In the genomic region with DNA sequence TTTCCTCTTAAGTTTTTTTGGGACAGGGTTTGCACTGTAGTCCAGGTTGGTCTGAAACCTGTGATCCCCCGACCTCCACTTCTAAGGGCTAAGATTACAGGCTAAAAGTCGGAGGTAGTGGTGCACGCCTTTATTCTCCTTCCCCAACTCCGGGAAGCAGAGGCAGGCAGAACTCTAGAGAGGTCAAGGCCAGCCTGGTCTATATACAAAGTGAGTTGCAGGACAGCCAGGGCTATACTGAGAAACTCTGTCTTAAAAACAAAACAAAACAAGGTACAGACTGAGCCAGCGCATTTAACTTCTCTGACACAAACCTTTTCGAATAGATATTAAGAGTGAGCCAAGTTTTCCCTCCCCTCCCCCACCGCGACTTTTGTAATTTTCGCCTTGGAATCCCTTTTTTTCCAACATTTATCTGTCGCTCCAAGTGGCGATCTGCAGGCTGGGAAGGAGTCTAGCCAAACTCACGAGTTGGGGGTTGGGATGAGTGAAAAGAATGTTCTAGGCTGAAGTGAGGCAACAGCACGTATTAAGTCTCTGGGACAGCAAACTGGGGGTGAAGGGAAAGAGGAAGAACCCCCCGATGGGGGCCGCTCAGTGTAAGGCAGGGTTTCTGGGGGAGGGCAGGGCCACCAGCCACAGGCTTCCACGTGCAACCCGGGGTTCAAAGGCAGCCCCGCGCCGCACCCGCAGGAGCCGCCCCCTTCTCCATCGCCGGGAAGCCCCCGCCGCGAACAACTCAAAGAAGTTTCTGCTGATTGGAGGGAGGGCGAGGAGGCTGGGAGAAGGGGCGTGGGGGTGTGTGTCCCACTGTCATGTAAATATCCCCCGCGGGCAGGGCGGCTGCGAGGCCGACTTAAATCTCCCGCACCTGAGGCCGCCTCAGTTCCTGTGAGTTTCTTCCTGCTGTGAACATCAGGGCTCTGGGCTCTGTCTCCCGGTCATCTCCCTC, we compare ENCODE assay signal across 8 mouse cellular contexts. TPM values are rescaled to one million over a fixed set of nuclear protein-coding genes. Genes with fewer than 3 reads are reported as not detected.
DNase-seq lines count a peak whose midpoint lies in the region; ATAC-seq lines count a peak whose summit lies in the region.

No protein-coding gene starts in this region.

- H3K9ac ChIP-seq in embryonic facial prominence, embryonic 15.5 days = peak overlapping the region; percentile 65
- peak overlapping the region; percentile 72 for H3K9ac ChIP-seq in hindbrain, embryonic 11.5 days (ENCODE audit: low read depth, low read length)
- H3K9ac ChIP-seq in limb, embryonic 15.5 days = peak overlapping the region; percentile 41
- peak overlapping the region; percentile 55; the same call in 1 of the 2 replicates for H3K9ac ChIP-seq in midbrain, embryonic 14.5 days (replicated peaks; ENCODE audit: low read length)

- WGBS in embryonic facial prominence, embryonic 15.5 days = 7% methylated on average over 37 of the region's 37 CpGs
- WGBS in hindbrain, embryonic 11.5 days = 10% methylated on average over 31 of the region's 37 CpGs
- WGBS in limb, embryonic 15.5 days = 7% methylated on average over 37 of the region's 37 CpGs
- 9% methylated on average over 37 of the region's 37 CpGs for WGBS in midbrain, embryonic 14.5 days

- H3K4me3 ChIP-seq in embryonic facial prominence, embryonic 15.5 days (replicated peaks) = peak overlapping the region; percentile 64
- peak overlapping the region; percentile 52 for H3K4me3 ChIP-seq in hindbrain, embryonic 11.5 days (ENCODE audit: low read depth, low read length)
- peak overlapping the region; percentile 53 for H3K4me3 ChIP-seq in limb, embryonic 15.5 days
- peak overlapping the region; percentile 47 for H3K4me3 ChIP-seq in midbrain, embryonic 14.5 days (replicated peaks; ENCODE audit: low read depth, low read length)

- H3K9me3 ChIP-seq in embryonic facial prominence, embryonic 15.5 days (replicated peaks) = no peaks in the 10 kb centered on the region
- no peaks in the 10 kb centered on the region for H3K9me3 ChIP-seq in hindbrain, embryonic 11.5 days (ENCODE audit: control insufficient read depth, low read length)
- H3K9me3 ChIP-seq in limb, embryonic 15.5 days = no peaks in the 10 kb centered on the region
- no peaks in the 10 kb centered on the region for H3K9me3 ChIP-seq in midbrain, embryonic 14.5 days (ENCODE audit: control insufficient read depth, low read length)

- peak overlapping the region; percentile 90 for H3K27ac ChIP-seq in embryonic facial prominence, embryonic 15.5 days (replicated peaks)
- peak overlapping the region; percentile 75 for H3K27ac ChIP-seq in hindbrain, embryonic 11.5 days (ENCODE audit: low read depth, low read length)
- H3K27ac ChIP-seq in limb, embryonic 15.5 days = peak overlapping the region; percentile 91
- H3K27ac ChIP-seq in midbrain, embryonic 14.5 days (replicated peaks; ENCODE audit: low read depth, low read length) = peak overlapping the region; percentile 73

- peak; percentile 90 for DNase-seq in WW6 (ENCODE audit: low read depth, low spot score)
- peak; percentile 77 for DNase-seq in hindbrain, embryonic 11.5 days (ENCODE audit: low spot score)
- peak; percentile 73 for DNase-seq in midbrain, embryonic 14.5 days
- DNase-seq in testis, postnatal 14 days (ENCODE audit: low spot score) = peak; percentile 62
- no peak for DNase-seq in layer of hippocampus, adult 18-20 months (ENCODE audit: low spot score in 2 of 2)

- no peaks in the 10 kb centered on the region for H3K36me3 ChIP-seq in embryonic facial prominence, embryonic 15.5 days
- no peaks in the 10 kb centered on the region for H3K36me3 ChIP-seq in hindbrain, embryonic 11.5 days (ENCODE audit: control insufficient read depth, insufficient read depth, low read length)
- no peaks in the 10 kb centered on the region for H3K36me3 ChIP-seq in limb, embryonic 15.5 days
- no peaks in the 10 kb centered on the region for H3K36me3 ChIP-seq in midbrain, embryonic 14.5 days (ENCODE audit: control insufficient read depth, insufficient read depth, low read length)

- no peaks in the 10 kb centered on the region for H3K27me3 ChIP-seq in embryonic facial prominence, embryonic 15.5 days
- H3K27me3 ChIP-seq in hindbrain, embryonic 11.5 days (ENCODE audit: control insufficient read depth, insufficient read depth, low read length) = no peaks in the 10 kb centered on the region
- H3K27me3 ChIP-seq in limb, embryonic 15.5 days = no peaks in the 10 kb centered on the region
- no peaks in the 10 kb centered on the region for H3K27me3 ChIP-seq in midbrain, embryonic 14.5 days (ENCODE audit: control insufficient read depth, insufficient read depth, low read length)

- peak overlapping the region; percentile 86 for H3K4me2 ChIP-seq in embryonic facial prominence, embryonic 15.5 days (replicated peaks)
- H3K4me2 ChIP-seq in hindbrain, embryonic 11.5 days (replicated peaks; ENCODE audit: low read depth, low read length) = peak overlapping the region; percentile 73
- H3K4me2 ChIP-seq in limb, embryonic 15.5 days = peak overlapping the region; percentile 85
- H3K4me2 ChIP-seq in midbrain, embryonic 14.5 days (ENCODE audit: low read length) = peak overlapping the region; percentile 90

- peaks cover 35% of the 10 kb centered on the region for H3K4me1 ChIP-seq in embryonic facial prominence, embryonic 15.5 days
- H3K4me1 ChIP-seq in hindbrain, embryonic 11.5 days (replicated peaks; ENCODE audit: control insufficient read depth, insufficient read depth, low read length) = peaks cover 2% of the 10 kb centered on the region; the same call in 1 of the 2 replicates
- peaks cover 34% of the 10 kb centered on the region for H3K4me1 ChIP-seq in limb, embryonic 15.5 days
- peaks cover 23% of the 10 kb centered on the region for H3K4me1 ChIP-seq in midbrain, embryonic 14.5 days (ENCODE audit: control insufficient read depth, insufficient read depth, low read length)

- peak; percentile 19 for ATAC-seq in CD4-positive, CD25-positive, alpha-beta regulatory T cell, adult 4 months
- 0 out of 2 replicates have a peak, but pooled peaks have one; percentile 5 for ATAC-seq in embryonic facial prominence, embryonic 15.5 days (ENCODE audit: insufficient number of reproducible peaks, low FRiP score, low TSS enrichment, low read depth)
- peak; percentile 4; the same call in 1 of the 2 replicates for ATAC-seq in hindbrain, embryonic 11.5 days (ENCODE audit: low FRiP score)
- peak; percentile 24; the same call in 1 of the 2 replicates for ATAC-seq in limb, embryonic 15.5 days (ENCODE audit: insufficient number of reproducible peaks, low FRiP score, low TSS enrichment, low read depth)
- ATAC-seq in midbrain, embryonic 14.5 days (ENCODE audit: low FRiP score, low TSS enrichment) = no peak

RNA-seq across cellular contexts. Expression of gene Set, which starts 4.3 kb away (rescaled TPM):
- polyA plus RNA-seq in CD4-positive, CD25-positive, alpha-beta regulatory T cell, adult 4 months (2017; shearing (Covaris generic)) = 100 to 1,000 TPM; 362 to 387 TPM
- polyA plus RNA-seq in embryonic facial prominence, embryonic 15.5 days (2015; fragmentation: Nextera tagmentation; extraction: Ambion mirVana) = 351 and 370 TPM in 2 replicates
- 688 and 696 TPM in 2 replicates for polyA plus RNA-seq in hindbrain, embryonic 11.5 days (2014; fragmentation: Nextera tagmentation; extraction: Ambion mirVana)
- 323 and 361 TPM in 2 replicates for polyA plus RNA-seq in limb, embryonic 15.5 days (2015; fragmentation: Nextera tagmentation; extraction: Ambion mirVana)
- polyA plus RNA-seq in midbrain, embryonic 14.5 days (2014; fragmentation: Nextera tagmentation; extraction: Ambion mirVana) = 376 and 427 TPM in 2 replicates
- 100 to 1,000 TPM; 192 to 199 TPM for total RNA-seq in layer of hippocampus, adult 18-20 months (2021)

RNA-seq across cellular contexts. Expression of gene Wdr34, which starts 12.8 kb away (rescaled TPM):
- 1 to 10 TPM; 1.5 to 2.0 TPM for polyA plus RNA-seq in CD4-positive, CD25-positive, alpha-beta regulatory T cell, adult 4 months (2017; shearing (Covaris generic))
- 45.5 and 46.9 TPM in 2 replicates for polyA plus RNA-seq in embryonic facial prominence, embryonic 15.5 days (2015; fragmentation: Nextera tagmentation; extraction: Ambion mirVana)
- polyA plus RNA-seq in hindbrain, embryonic 11.5 days (2014; fragmentation: Nextera tagmentation; extraction: Ambion mirVana) = 30.1 and 33.9 TPM in 2 replicates
- polyA plus RNA-seq in limb, embryonic 15.5 days (2015; fragmentation: Nextera tagmentation; extraction: Ambion mirVana) = 36.7 and 37.0 TPM in 2 replicates
- polyA plus RNA-seq in midbrain, embryonic 14.5 days (2014; fragmentation: Nextera tagmentation; extraction: Ambion mirVana) = 62.9 and 80.2 TPM in 2 replicates
- total RNA-seq in layer of hippocampus, adult 18-20 months (2021) = 10 to 100 TPM; 38.3 to 39.4 TPM

RNA-seq across cellular contexts. Expression of gene Pkn3, which starts 16.0 kb away (rescaled TPM):
- polyA plus RNA-seq in CD4-positive, CD25-positive, alpha-beta regulatory T cell, adult 4 months (2017; shearing (Covaris generic)) = under 1 TPM; 0.16 to 0.48 TPM
- 8.2 and 9.5 TPM in 2 replicates for polyA plus RNA-seq in embryonic facial prominence, embryonic 15.5 days (2015; fragmentation: Nextera tagmentation; extraction: Ambion mirVana)
- 4.5 and 5.2 TPM in 2 replicates for polyA plus RNA-seq in hindbrain, embryonic 11.5 days (2014; fragmentation: Nextera tagmentation; extraction: Ambion mirVana)
- 8.6 and 10.4 TPM in 2 replicates for polyA plus RNA-seq in limb, embryonic 15.5 days (2015; fragmentation: Nextera tagmentation; extraction: Ambion mirVana)
- 1.1 and 1.9 TPM in 2 replicates for polyA plus RNA-seq in midbrain, embryonic 14.5 days (2014; fragmentation: Nextera tagmentation; extraction: Ambion mirVana)
- total RNA-seq in layer of hippocampus, adult 18-20 months (2021) = 1 to 10 TPM; 2.1 to 3.8 TPM

RNA-seq across cellular contexts. Expression of gene Zdhhc12, which starts 32.0 kb away (rescaled TPM):
- 10 to 100 TPM; 32.3 to 44.9 TPM for polyA plus RNA-seq in CD4-positive, CD25-positive, alpha-beta regulatory T cell, adult 4 months (2017; shearing (Covaris generic))
- polyA plus RNA-seq in embryonic facial prominence, embryonic 15.5 days (2015; fragmentation: Nextera tagmentation; extraction: Ambion mirVana) = 25.2 and 30.0 TPM in 2 replicates
- polyA plus RNA-seq in hindbrain, embryonic 11.5 days (2014; fragmentation: Nextera tagmentation; extraction: Ambion mirVana) = 27.4 and 32.2 TPM in 2 replicates
- polyA plus RNA-seq in limb, embryonic 15.5 days (2015; fragmentation: Nextera tagmentation; extraction: Ambion mirVana) = 21.1 and 21.6 TPM in 2 replicates
- 17.6 and 18.7 TPM in 2 replicates for polyA plus RNA-seq in midbrain, embryonic 14.5 days (2014; fragmentation: Nextera tagmentation; extraction: Ambion mirVana)
- 10 to 100 TPM in 1 of 2 experiments, 1 to 10 TPM in 1; 7.9 to 10.5 TPM for total RNA-seq in layer of hippocampus, adult 18-20 months (2021)

Comparison
In these comparisons a context has a peak if more than half of its experiments do, and no peak if none do; other contexts are left out.
1. DNase-seq: peak in WW6 (single experiment), hindbrain, embryonic 11.5 days (single experiment), midbrain, embryonic 14.5 days (single experiment) and testis, postnatal 14 days (single experiment); none in layer of hippocampus, adult 18-20 months (0 of 2).
2. RNA of gene Wdr34, which starts 12.8 kb away (polyA plus RNA-seq): 62.9 to 80.2 TPM in midbrain, embryonic 14.5 days, 45.5 to 46.9 TPM in embryonic facial prominence, embryonic 15.5 days, 36.7 to 37.0 TPM in limb, embryonic 15.5 days and 30.1 to 33.9 TPM in hindbrain, embryonic 11.5 days; 1.5 to 2.0 TPM in CD4-positive, CD25-positive, alpha-beta regulatory T cell, adult 4 months; every median in the first group is over 10 times any median in the second.
3. Peak in every context shown above with its lines, with median percentiles within 50 percentile points of each other: H3K27ac ChIP-seq, H3K4me2 ChIP-seq, H3K4me3 ChIP-seq and H3K9ac ChIP-seq.